Mouse (Mus musculus) CH12.LX (cell line): ENCODE results near the gene Gja5. TPM values are rescaled to one million over a fixed set of nuclear protein-coding genes. Genes with fewer than 3 reads are reported as not detected.

Experiments
- DNase-seq: peaks from one replicate; pipeline ENCODE4 v3.0.0-alpha.2; 2013; ENCODE audit errors: extremely low read depth
- H3K27ac ChIP-seq: 2 replicates; pipeline ENCODE4 v1.5.1; 2012; ENCODE audit warnings: low read depth, mild to moderate bottlenecking, control low read depth, moderate library complexity; ENCODE audit not compliant: insufficient read depth
- H3K27me3 ChIP-seq: replicated peaks from 2 replicates; pipeline ENCODE3; 2012; ENCODE audit warnings: inconsistent platforms
- H3K36me3 ChIP-seq, 2 experiments: replicated peaks in 1 of 2; 2 replicates each; pipeline versions ENCODE3 to v1.6.1; 2012; ENCODE audit warnings: inconsistent platforms in 1 of 2, low read length in 1 of 2, mild to moderate bottlenecking in 1 of 2, mixed read lengths in 1 of 2, moderate library complexity in 1 of 2; ENCODE audit not compliant: control insufficient read depth in 1 of 2, insufficient read depth in 1 of 2
- H3K4me1 ChIP-seq, 2 experiments: 2 replicates each; pipeline ENCODE4 v1.6.1; 2012; ENCODE audit warnings: inconsistent platforms in 1 of 2, moderate library complexity in 1 of 2; ENCODE audit not compliant: insufficient read depth in 2 of 2, control insufficient read depth in 1 of 2
- H3K4me2 ChIP-seq: 2 replicates; pipeline ENCODE4 v1.6.1; 2012; ENCODE audit warnings: low read depth, mild to moderate bottlenecking, control low read depth; ENCODE audit not compliant: poor library complexity, insufficient read depth, severe bottlenecking
- H3K4me3 ChIP-seq, 3 experiments: fragments of 150-350 bp in 1 of 3; sonication (generic) in 1 of 3; replicated peaks in 1 of 3; 2 replicates each; pipeline versions ENCODE3 to v1.5.1; 2011 to 2012; ENCODE audit warnings: low read depth in 2 of 3, low read length in 2 of 3, mild to moderate bottlenecking in 2 of 3, moderate library complexity in 2 of 3, control low read depth in 1 of 3, improper control_type of control experiment in 1 of 3, inconsistent platforms in 1 of 3, mixed read lengths in 1 of 3; ENCODE audit not compliant: poor library complexity in 1 of 3
- H3K79me2 ChIP-seq: replicated peaks from 2 replicates; pipeline ENCODE4 v1.6.1; 2012; ENCODE audit warnings: mild to moderate bottlenecking, moderate library complexity; ENCODE audit not compliant: control insufficient read depth, poor library complexity, insufficient read depth, severe bottlenecking; ENCODE audit errors: extremely low read depth
- H3K9ac ChIP-seq: 2 replicates; pipeline ENCODE4 v1.6.1; 2012; ENCODE audit warnings: low read depth, mild to moderate bottlenecking, control low read depth, moderate library complexity; ENCODE audit not compliant: insufficient read depth
- H3K9me3 ChIP-seq: replicated peaks from 2 replicates; pipeline ENCODE3; 2012; ENCODE audit warnings: low read length, inconsistent platforms, mixed read lengths
- BHLHE40 ChIP-seq: IDR thresholded peaks from 2 replicates; pipeline ENCODE4 v1.6.1; 2011; ENCODE audit warnings: mild to moderate bottlenecking, low read depth, low read length, improper control_type of control experiment
- CHD2 ChIP-seq: IDR thresholded peaks from 2 replicates; pipeline ENCODE4 v1.6.1; 2011; ENCODE audit warnings: low read length, improper control_type of control experiment
- CTCF ChIP-seq, 2 experiments: IDR thresholded peaks in 1 of 2; conservative IDR thresholded peaks in 1 of 2; 2 replicates each; pipeline ENCODE4 v1.5.1; 2011 to 2012; ENCODE audit warnings: low read depth in 2 of 2, low read length in 2 of 2, improper control_type of control experiment in 1 of 2, inconsistent platforms in 1 of 2, mild to moderate bottlenecking in 1 of 2, moderate library complexity in 1 of 2
- GABPA ChIP-seq: IDR thresholded peaks from 2 replicates; pipeline ENCODE4 v1.6.1; 2012; ENCODE audit warnings: low read depth, low read length, improper control_type of control experiment, inconsistent platforms; ENCODE audit not compliant: insufficient replicate concordance
- HCFC1 ChIP-seq: IDR thresholded peaks from 2 replicates; pipeline ENCODE4 v1.6.1; 2012; ENCODE audit warnings: low read depth, mild to moderate bottlenecking, inconsistent platforms, low read length, improper control_type of control experiment
- JUN ChIP-seq: IDR thresholded peaks from 2 replicates; pipeline ENCODE4 v1.6.1; 2011; ENCODE audit warnings: low read depth, mild to moderate bottlenecking, low read length, improper control_type of control experiment, moderate library complexity; ENCODE audit not compliant: insufficient read depth
- KAT2A ChIP-seq: IDR thresholded peaks from 2 replicates; pipeline ENCODE4 v1.6.1; 2012; ENCODE audit warnings: low read length, improper control_type of control experiment, inconsistent platforms; ENCODE audit not compliant: insufficient replicate concordance
- MAFK ChIP-seq: IDR thresholded peaks from 2 replicates; pipeline ENCODE4 v1.6.1; 2011; ENCODE audit warnings: low read length, improper control_type of control experiment; ENCODE audit not compliant: insufficient replicate concordance
- MAX ChIP-seq: IDR thresholded peaks from 2 replicates; pipeline ENCODE4 v1.6.1; 2011; ENCODE audit warnings: low read length, improper control_type of control experiment
- MAZ ChIP-seq: IDR thresholded peaks from 2 replicates; pipeline ENCODE4 v1.6.1; 2012; ENCODE audit warnings: low read depth, mild to moderate bottlenecking, inconsistent platforms, low read length, improper control_type of control experiment, moderate library complexity
- MEF2A ChIP-seq: IDR thresholded peaks from 2 replicates; pipeline ENCODE4 v1.6.1; 2014; ENCODE audit warnings: low read depth, mild to moderate bottlenecking, inconsistent platforms, low read length, improper control_type of control experiment, borderline replicate concordance
- MYC ChIP-seq: IDR thresholded peaks from 2 replicates; pipeline ENCODE4 v1.6.1; 2011; ENCODE audit warnings: low read depth, mild to moderate bottlenecking, improper control_type of control experiment, low read length
- NRF1 ChIP-seq: IDR thresholded peaks from 2 replicates; pipeline ENCODE4 v1.6.1; 2014; ENCODE audit warnings: low read depth, mild to moderate bottlenecking, inconsistent platforms, low read length, improper control_type of control experiment, moderate library complexity
- PAX5 ChIP-seq: IDR thresholded peaks from 2 replicates; pipeline ENCODE4 v1.6.1; 2012; ENCODE audit warnings: low read length, inconsistent platforms, mixed read lengths
- POLR2A ChIP-seq: IDR thresholded peaks from 2 replicates; pipeline ENCODE4 v1.6.1; 2011; ENCODE audit warnings: low read depth, mild to moderate bottlenecking, improper control_type of control experiment, low read length
- RAD21 ChIP-seq: IDR thresholded peaks from 2 replicates; pipeline ENCODE4 v1.6.1; 2011; ENCODE audit warnings: low read depth, mild to moderate bottlenecking, low read length, improper control_type of control experiment, moderate library complexity
- RCOR1 ChIP-seq: conservative IDR thresholded peaks from 2 replicates; pipeline ENCODE4 v1.6.1; 2012; ENCODE audit warnings: low read depth, mild to moderate bottlenecking, inconsistent platforms, low read length, improper control_type of control experiment
- SMC3 ChIP-seq: IDR thresholded peaks from 2 replicates; pipeline ENCODE4 v1.6.1; 2011; ENCODE audit warnings: low read depth, low read length, improper control_type of control experiment
- TBP ChIP-seq: conservative IDR thresholded peaks from 2 replicates; pipeline ENCODE4 v1.6.1; 2011; ENCODE audit warnings: low read depth, low read length, improper control_type of control experiment
- TCF12 ChIP-seq: IDR thresholded peaks from 2 replicates; pipeline ENCODE4 v1.6.1; 2014; ENCODE audit warnings: low read depth, mild to moderate bottlenecking, inconsistent platforms, low read length, improper control_type of control experiment
- UBTF ChIP-seq: IDR thresholded peaks from 2 replicates; pipeline ENCODE4 v1.6.1; 2012; ENCODE audit warnings: low read depth, mild to moderate bottlenecking, inconsistent platforms, low read length, improper control_type of control experiment, moderate library complexity
- USF1 ChIP-seq: IDR thresholded peaks from 2 replicates; pipeline ENCODE4 v1.6.1; 2014; ENCODE audit warnings: low read depth, mild to moderate bottlenecking, inconsistent platforms, low read length, improper control_type of control experiment
- ZC3H11A ChIP-seq: IDR thresholded peaks from 2 replicates; pipeline ENCODE4 v1.6.1; 2012; ENCODE audit warnings: low read depth, mild to moderate bottlenecking, inconsistent platforms, low read length, improper control_type of control experiment
- ZKSCAN1 ChIP-seq: IDR thresholded peaks from 2 replicates; pipeline ENCODE4 v1.6.1; 2012; ENCODE audit warnings: low read depth, inconsistent platforms, low read length, improper control_type of control experiment, borderline replicate concordance
- ZMIZ1 ChIP-seq: IDR thresholded peaks from 2 replicates; pipeline ENCODE4 v1.6.1; 2012; ENCODE audit warnings: low read depth, mild to moderate bottlenecking, inconsistent platforms, low read length, improper control_type of control experiment
- ZNF384 ChIP-seq: IDR thresholded peaks from 2 replicates; pipeline ENCODE4 v1.6.1; 2012; ENCODE audit warnings: low read depth, low read length, improper control_type of control experiment, inconsistent platforms
- dilution Hi-C: fragments of 300-500 bp; cut with MboI; formaldehyde crosslinking; loops from 2 replicates; pipeline ENCODE4 v1.14.3; 2020; ENCODE audit warnings: low sequenced_read_pairs; ENCODE audit not compliant: extremely low pct_unique_long_range_greater_than_20kb, extremely low pct_ligation_motif_present
- in situ Hi-C: fragments of 300-500 bp; cut with MboI; formaldehyde crosslinking; loops from 3 replicates; pipeline ENCODE4 v1.14.3; 2019; ENCODE audit warnings: low sequenced_read_pairs, low pct_ligation_motif_present, low pct_unique_long_range_greater_than_20kb, mixed read lengths
- polyA plus RNA-seq: library from polyadenylated mRNA; unstranded; fragments of >175 nt; gene quantifications from 2 replicates; pipeline ENCODE4 v1.2.1, GENCODE M21; 2012; ENCODE audit warnings: low read depth; ENCODE audit not compliant: insufficient read length
- total RNA-seq, 2 experiments: library from RNA; depleted of rRNA; stranded (reverse); fragments of 300-350 nt in 1 of 2; fragments of >200 nt in 1 of 2; gene quantifications; 2 replicates each; pipeline ENCODE4 v1.2.3; 2012 to 2014

Gene Gja5
- total and polyA plus RNA-seq, 3 experiments = not detected

DNA sequence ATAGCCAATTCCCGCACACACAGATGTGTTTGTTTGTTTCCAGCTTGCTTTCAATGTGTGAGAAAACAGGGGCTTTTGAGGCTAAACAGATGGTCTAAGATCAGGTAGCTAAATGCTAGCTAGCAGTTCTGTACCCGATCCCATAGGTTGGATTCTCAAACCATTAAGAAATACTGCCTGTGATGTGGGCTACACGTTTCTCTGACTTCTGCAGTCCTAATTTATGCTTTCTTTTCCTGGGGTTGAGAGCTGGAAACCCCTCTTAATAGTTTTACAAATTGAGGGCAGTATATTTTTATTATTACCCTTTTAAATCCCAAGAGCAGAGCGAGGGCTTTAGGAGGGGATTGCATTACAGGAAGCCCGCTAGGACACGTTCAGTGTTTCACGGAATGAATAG, 16.5 kb downstream of the Gja5 start:
- in situ Hi-C loops = no loop called here
- no peaks in the 10 kb centered on the region for H3K36me3 ChIP-seq
- TF ChIP-seq SMC3 (no peak), ZC3H11A (no peak), MAZ (no peak), POLR2A (no peak), MYC (no peak), ZMIZ1 (no peak), KAT2A (no peak), GABPA (no peak), ZNF384 (no peak), CTCF (conservative IDR thresholded peaks at IDR 0.05 in 1 of 2, IDR thresholded peaks at IDR 0.05 in 1 of 2; ENCODE audit: low read depth in 2 of 2, low read length in 2 of 2) (no peak), HCFC1 (no peak), ZKSCAN1 (no peak), RCOR1 (no peak), NRF1 (no peak), RAD21 (no peak)
- TF ChIP-seq, all 38 proteins: peak for 0
- dilution Hi-C loops = no loop called here
- H3K4me3 ChIP-seq = no peak overlapping the region
- no peak overlapping the region for H3K4me2 ChIP-seq
- no peaks in the 10 kb centered on the region for H3K9me3 ChIP-seq
- no peaks in the 10 kb centered on the region for H3K79me2 ChIP-seq
- no peak for DNase-seq
- no peak overlapping the region for H3K9ac ChIP-seq
- 0 out of 4 replicates have a peak, but pooled peaks cover 0 to under 1% of the 10 kb centered on the region in 2 experiments for H3K4me1 ChIP-seq
- H3K27me3 ChIP-seq = peaks cover 5% of the 10 kb centered on the region
- no peak overlapping the region for H3K27ac ChIP-seq

DNA sequence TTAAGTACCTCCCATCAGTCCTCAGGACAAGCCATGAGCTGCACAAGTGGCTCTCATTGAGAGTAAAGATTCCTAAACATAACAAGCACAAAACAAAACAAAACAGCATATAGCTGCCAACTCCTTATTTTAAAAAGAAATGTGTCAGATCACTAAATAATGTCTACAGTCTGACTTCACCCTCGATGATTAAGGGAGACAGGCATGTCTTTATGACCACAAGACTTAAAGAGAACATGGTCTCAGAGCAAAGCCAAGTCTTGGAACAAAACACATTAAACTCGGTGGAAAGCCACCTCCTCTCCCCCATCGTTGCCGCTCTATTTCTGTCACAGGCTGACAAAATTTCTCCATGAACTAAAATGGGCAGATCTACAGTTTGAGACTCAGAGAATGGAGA, 20.1 kb downstream of the Gja5 start:
- Histone ChIP-seq H3K27me3 (peaks cover 1% of the 10 kb centered on the region), H3K36me3 (no peaks in the 10 kb centered on the region), H3K9ac (no peak overlapping the region)
- TF ChIP-seq UBTF (no peak), KAT2A (no peak), USF1 (no peak), ZNF384 (no peak), ZC3H11A (no peak), MAFK (no peak), GABPA (no peak), MEF2A (no peak), TBP (no peak), MAZ (no peak), PAX5 (no peak), TCF12 (no peak), CHD2 (no peak), SMC3 (no peak), BHLHE40 (no peak), JUN (no peak), CTCF (conservative IDR thresholded peaks at IDR 0.05 in 1 of 2, IDR thresholded peaks at IDR 0.05 in 1 of 2; ENCODE audit: low read depth in 2 of 2, low read length in 2 of 2) (no peak), ZMIZ1 (no peak), MYC (no peak), MAX (no peak)
- TF ChIP-seq, all 38 proteins: peak for 0
- no peak for DNase-seq
- no peak overlapping the region for H3K4me2 ChIP-seq
- no peaks in the 10 kb centered on the region for H3K9me3 ChIP-seq
- dilution Hi-C loops = no loop called here
- in situ Hi-C loops = loop anchor here (25.0 kb wide), 2 partner anchors 413 to 663 kb away; no protein-coding TSS in a partner anchor
- H3K4me3 ChIP-seq = no peak overlapping the region
- no peak overlapping the region for H3K27ac ChIP-seq
- no peaks in the 10 kb centered on the region for H3K79me2 ChIP-seq
- H3K4me1 ChIP-seq = 0 out of 4 replicates have a peak, but pooled peaks cover 0 to 3% of the 10 kb centered on the region in 2 experiments
